Mouse (Mus musculus): ENCODE measurements around the gene Gse1. TPM values are rescaled to one million over a fixed set of nuclear protein-coding genes. Genes with fewer than 3 reads are reported as not detected.
A peak's percentile ranks its signal among the peaks of the same experiment; 100 is the strongest.
"Not testable (repeated sequence)": the region's sequence is repeated elsewhere in the genome, so short reads cannot be mapped to it uniquely, and the experiment has no call there.

The Gse1 gene
- polyA plus RNA-seq, 1 experiment from 2014 or later, result 23.9 TPM

- no peaks in the 10 kb centered on the region for H3K27me3 ChIP-seq (ENCODE audit: control insufficient read depth, insufficient read depth, low read length)
- H3K27ac ChIP-seq, result no peak overlapping the region
- no peak overlapping the region for H3K9ac ChIP-seq
- no peak overlapping the region for H3K4me2 ChIP-seq (replicated peaks)
- H3K4me1 ChIP-seq (replicated peaks; ENCODE audit: control insufficient read depth, insufficient read depth, low read length), result peaks cover 17% of the 10 kb centered on the region; the same call in 1 of the 2 replicates
- WGBS, result 79% methylated on average over 11 of the region's 11 CpGs
- DNase-seq (ENCODE audit: low spot score) (no peak), ATAC-seq (ENCODE audit: low FRiP score) (0 out of 2 replicates have a peak, but pooled peaks have one; percentile 8)
- H3K36me3 ChIP-seq (replicated peaks; ENCODE audit: control insufficient read depth, insufficient read depth), result no peaks in the 10 kb centered on the region
- H3K4me3 ChIP-seq (replicated peaks; ENCODE audit: low read length), result no peak overlapping the region
- no peaks in the 10 kb centered on the region for H3K9me3 ChIP-seq (ENCODE audit: control insufficient read depth, low read length)
Measured at GRCm38 (mm10) chr8:120329030-120329748, 100.9 kb downstream of the Gse1 start.

DNA sequence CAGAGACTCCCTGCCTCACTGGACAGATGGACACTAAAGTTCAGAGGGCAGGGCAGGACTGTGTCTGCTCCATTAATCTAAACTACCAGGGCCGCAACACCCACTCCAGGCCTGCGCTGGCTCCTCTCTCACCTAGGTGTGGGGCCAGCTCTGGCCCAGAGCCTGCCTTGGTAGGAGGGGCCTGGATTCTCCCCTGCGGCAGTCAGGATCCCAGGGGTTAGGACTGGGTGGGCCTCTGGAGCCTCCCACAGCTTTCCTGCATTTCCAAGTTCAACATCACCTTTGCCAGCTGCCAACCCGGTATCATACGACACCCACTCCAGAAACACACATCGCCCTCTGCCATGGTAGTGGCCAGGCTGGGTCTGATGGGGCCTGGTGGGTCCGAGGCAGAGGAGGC, 102.8 kb downstream of the Gse1 start:
- ATAC-seq (ENCODE audit: low FRiP score) (no peak), DNase-seq (ENCODE audit: low spot score) (no peak)
- no peaks in the 10 kb centered on the region for H3K9me3 ChIP-seq (ENCODE audit: control insufficient read depth, low read length)
- H3K36me3 ChIP-seq (replicated peaks; ENCODE audit: control insufficient read depth, insufficient read depth), result no peaks in the 10 kb centered on the region
- H3K4me2 ChIP-seq (replicated peaks), result no peak overlapping the region
- no peak overlapping the region for H3K9ac ChIP-seq
- H3K4me1 ChIP-seq (replicated peaks; ENCODE audit: control insufficient read depth, insufficient read depth, low read length), result peaks cover 25% of the 10 kb centered on the region
- H3K27me3 ChIP-seq (ENCODE audit: control insufficient read depth, insufficient read depth, low read length), result no peaks in the 10 kb centered on the region
- H3K27ac ChIP-seq, result no peak overlapping the region
- no peak overlapping the region for H3K4me3 ChIP-seq (replicated peaks; ENCODE audit: low read length)
- 85% methylated on average over 7 of the region's 7 CpGs for WGBS

DNA sequence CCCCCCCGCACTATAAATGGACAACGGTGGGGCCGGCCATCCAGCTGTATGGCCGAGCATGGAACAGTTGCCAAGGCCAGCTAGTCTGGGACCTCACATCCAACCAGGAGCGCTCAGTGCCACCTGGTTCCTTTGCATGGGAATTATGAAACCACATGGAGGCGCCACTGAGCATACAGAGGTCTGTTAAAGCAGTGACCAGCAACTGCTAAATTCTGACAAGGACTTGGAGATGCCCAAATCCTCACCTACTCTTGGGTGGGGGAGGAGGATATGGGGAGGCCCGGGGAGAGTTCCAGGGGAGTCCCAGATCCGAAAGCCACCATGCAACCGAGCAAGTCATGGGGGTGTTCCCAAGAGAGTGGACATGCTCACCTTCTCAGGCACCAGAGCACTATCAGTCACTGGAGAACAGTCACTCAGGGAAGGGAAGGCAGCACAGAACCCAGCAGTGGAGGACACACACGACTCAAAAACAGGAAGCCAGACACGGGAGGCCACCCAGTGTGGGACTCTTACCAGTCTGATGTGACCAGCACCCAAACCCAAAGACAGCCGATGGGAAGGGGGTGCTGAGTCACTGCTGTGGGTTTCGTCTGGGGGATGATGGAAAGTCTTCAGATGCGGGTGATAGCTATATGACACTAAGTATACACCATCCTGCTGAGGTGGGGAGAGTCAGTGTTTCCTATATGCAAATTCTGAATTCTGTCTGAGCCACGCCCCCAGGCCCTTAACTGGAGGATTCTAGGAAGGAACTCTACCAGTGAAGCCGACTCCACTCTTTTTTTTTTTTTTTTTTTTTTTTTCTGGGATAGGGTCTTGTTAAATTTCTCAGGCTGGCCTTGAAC, 104.3 kb downstream of the Gse1 start:
- no peaks in the 10 kb centered on the region for H3K27me3 ChIP-seq (ENCODE audit: control insufficient read depth, insufficient read depth, low read length)
- H3K4me1 ChIP-seq (replicated peaks; ENCODE audit: control insufficient read depth, insufficient read depth, low read length), result peaks cover 31% of the 10 kb centered on the region
- WGBS, result 74% methylated on average over 16 of the region's 16 CpGs
- H3K9ac ChIP-seq, result no peak overlapping the region
- ATAC-seq (ENCODE audit: low FRiP score), result no peak
- DNase-seq (ENCODE audit: low spot score), result no peak
- no peaks in the 10 kb centered on the region for H3K36me3 ChIP-seq (replicated peaks; ENCODE audit: control insufficient read depth, insufficient read depth)
- no peak overlapping the region for H3K4me3 ChIP-seq (replicated peaks; ENCODE audit: low read length)
- no peaks in the 10 kb centered on the region for H3K9me3 ChIP-seq (ENCODE audit: control insufficient read depth, low read length)
- H3K27ac ChIP-seq, result no peak overlapping the region
- no peak overlapping the region for H3K4me2 ChIP-seq (replicated peaks)

DNA sequence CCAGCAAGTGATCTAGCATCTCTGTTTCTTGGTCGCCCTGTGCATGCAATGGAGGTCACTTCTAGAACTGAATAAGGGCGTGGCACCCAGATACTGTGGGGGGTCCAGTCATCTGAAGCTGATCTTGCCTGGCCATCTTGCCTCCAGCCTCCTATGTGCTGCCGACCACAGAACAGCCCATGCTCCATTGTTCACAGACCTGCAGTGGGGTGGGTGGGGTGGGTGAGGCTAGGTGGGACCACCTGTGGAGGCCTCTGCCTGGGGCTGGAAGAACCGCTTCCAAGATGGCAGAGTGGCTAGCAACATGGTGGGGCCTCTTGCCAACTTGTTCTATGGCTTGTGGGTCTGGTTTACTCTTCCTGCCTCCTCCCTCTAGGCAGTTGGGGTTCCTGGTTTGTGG, 105.4 kb downstream of the Gse1 start:
- ATAC-seq (ENCODE audit: low FRiP score), result no peak

GRCm38 (mm10) chr8:120334261-120334660, 106.0 kb downstream of the Gse1 start:
- ATAC-seq (ENCODE audit: low FRiP score); H3K27me3 ChIP-seq (ENCODE audit: control insufficient read depth, insufficient read depth, low read length); H3K4me3 ChIP-seq (replicated peaks; ENCODE audit: low read length); H3K9me3 ChIP-seq (ENCODE audit: control insufficient read depth, low read length); H3K36me3 ChIP-seq (replicated peaks; ENCODE audit: control insufficient read depth, insufficient read depth); H3K4me2 ChIP-seq (replicated peaks); H3K9ac ChIP-seq; DNase-seq (ENCODE audit: low spot score): not testable (repeated sequence)
- peak overlapping the region; percentile 80 for H3K27ac ChIP-seq
- WGBS, result 67% methylated on average over 3 of the region's 3 CpGs
- peaks cover 27% of the 10 kb centered on the region for H3K4me1 ChIP-seq (replicated peaks; ENCODE audit: control insufficient read depth, insufficient read depth, low read length)

More for the DNA sequence above, 105.4 kb downstream of the Gse1 start:
- H3K4me3 ChIP-seq (replicated peaks; ENCODE audit: low read length), result no peak overlapping the region
- H3K4me2 ChIP-seq (replicated peaks), result no peak overlapping the region
- no peaks in the 10 kb centered on the region for H3K9me3 ChIP-seq (ENCODE audit: control insufficient read depth, low read length)
- H3K9ac ChIP-seq, result no peak overlapping the region
- no peak overlapping the region for H3K27ac ChIP-seq
- peaks cover 31% of the 10 kb centered on the region for H3K4me1 ChIP-seq (replicated peaks; ENCODE audit: control insufficient read depth, insufficient read depth, low read length)
- no peaks in the 10 kb centered on the region for H3K36me3 ChIP-seq (replicated peaks; ENCODE audit: control insufficient read depth, insufficient read depth)
- 92% methylated on average over 4 of the region's 4 CpGs for WGBS
- DNase-seq (ENCODE audit: low spot score), result no peak
- no peaks in the 10 kb centered on the region for H3K27me3 ChIP-seq (ENCODE audit: control insufficient read depth, insufficient read depth, low read length)

GRCm38 (mm10) chr8:120334878-120335261, 106.6 kb downstream of the Gse1 start:
- Histone ChIP-seq H3K36me3 (replicated peaks; ENCODE audit: control insufficient read depth, insufficient read depth) (no peaks in the 10 kb centered on the region), H3K9ac (peak overlapping the region; percentile 37; the same call in 1 of the 2 replicates), H3K27me3 (ENCODE audit: control insufficient read depth, insufficient read depth, low read length) (no peaks in the 10 kb centered on the region), H3K4me1 (replicated peaks; ENCODE audit: control insufficient read depth, insufficient read depth, low read length) (peaks cover 22% of the 10 kb centered on the region), H3K4me2 (replicated peaks) (no peak overlapping the region), H3K4me3 (replicated peaks; ENCODE audit: low read length) (no peak overlapping the region), H3K9me3 (ENCODE audit: control insufficient read depth, low read length) (no peaks in the 10 kb centered on the region), H3K27ac (peak overlapping the region; percentile 80)
- WGBS, result 9% methylated on average over 5 of the region's 5 CpGs
- DNase-seq (ENCODE audit: low spot score) (peak; percentile 55), ATAC-seq (ENCODE audit: low FRiP score) (peak; percentile 39; the same call in 1 of the 2 replicates)

GRCm38 (mm10) chr8:120335262-120336086, 107.2 kb downstream of the Gse1 start:
- Histone ChIP-seq H3K9ac (peak overlapping the region; percentile 37), H3K36me3 (replicated peaks; ENCODE audit: control insufficient read depth, insufficient read depth) (no peaks in the 10 kb centered on the region), H3K9me3 (ENCODE audit: control insufficient read depth, low read length) (no peaks in the 10 kb centered on the region), H3K4me1 (replicated peaks; ENCODE audit: control insufficient read depth, insufficient read depth, low read length) (peaks cover 22% of the 10 kb centered on the region), H3K27me3 (ENCODE audit: control insufficient read depth, insufficient read depth, low read length) (no peaks in the 10 kb centered on the region), H3K4me2 (replicated peaks) (0 out of 2 replicates have a peak overlapping the region, but pooled peaks have one; percentile 2), H3K4me3 (replicated peaks; ENCODE audit: low read length) (no peak overlapping the region), H3K27ac (peak overlapping the region; percentile 80)
- DNase-seq (ENCODE audit: low spot score) (no peak), ATAC-seq (ENCODE audit: low FRiP score) (peak; percentile 59)
- 2% methylated on average over 17 of the region's 17 CpGs for WGBS

GRCm38 (mm10) chr8:120336087-120336380, 107.8 kb downstream of the Gse1 start:
- no peaks in the 10 kb centered on the region for H3K36me3 ChIP-seq (replicated peaks; ENCODE audit: control insufficient read depth, insufficient read depth)
- H3K4me3 ChIP-seq (replicated peaks; ENCODE audit: low read length), result no peak overlapping the region
- ATAC-seq (ENCODE audit: low FRiP score) (peak; percentile 25; the same call in 1 of the 2 replicates), DNase-seq (ENCODE audit: low spot score) (no peak)
- H3K4me2 ChIP-seq (replicated peaks), result no peak overlapping the region
- peak overlapping the region; percentile 80 for H3K27ac ChIP-seq
- H3K9ac ChIP-seq, result peak overlapping the region; percentile 37
- whole genome bisulfite sequencing, result 2% methylated on average over 9 of the region's 9 CpGs
- peaks cover 22% of the 10 kb centered on the region for H3K4me1 ChIP-seq (replicated peaks; ENCODE audit: control insufficient read depth, insufficient read depth, low read length)
- no peaks in the 10 kb centered on the region for H3K27me3 ChIP-seq (ENCODE audit: control insufficient read depth, insufficient read depth, low read length)
- H3K9me3 ChIP-seq (ENCODE audit: control insufficient read depth, low read length), result no peaks in the 10 kb centered on the region
